38 mouse cellular contexts compared by ENCODE assay signal in genomic region chr14:26899490-26899889, GRCm38 (mm10). TPM values are rescaled to one million over a fixed set of nuclear protein-coding genes. Genes with fewer than 3 reads are reported as not detected.
"Had no signal": no experiment of that assay in that cellular context is flagged by ENCODE, and none has a peak within 500 bp of the region (broad histone marks: within the 10 kb centered on the region; RNA-seq: fewer than 3 reads in every experiment).

No protein-coding gene starts in this region.

- H3K27me3 ChIP-seq: heart, embryonic 13.5 days; heart, embryonic 15.5 days; hindbrain, embryonic 12.5 days; hindbrain, embryonic 13.5 days; hindbrain, embryonic 15.5 days; intestine, embryonic 15.5 days; kidney, embryonic 15.5 days had no signal

- H3K9me3 ChIP-seq: heart, embryonic 13.5 days; heart, embryonic 15.5 days; hindbrain, embryonic 10.5 days; hindbrain, embryonic 12.5 days; hindbrain, embryonic 13.5 days; hindbrain, embryonic 15.5 days; intestine, embryonic 15.5 days; kidney, embryonic 15.5 days had no signal

- H3K4me1 ChIP-seq: heart, embryonic 13.5 days; heart, embryonic 15.5 days; hindbrain, embryonic 12.5 days; hindbrain, embryonic 13.5 days; hindbrain, embryonic 15.5 days; intestine, embryonic 15.5 days; kidney, embryonic 15.5 days had no signal

- H3K27ac ChIP-seq: heart, embryonic 13.5 days; heart, embryonic 15.5 days; hindbrain, embryonic 10.5 days; hindbrain, embryonic 12.5 days; hindbrain, embryonic 13.5 days; hindbrain, embryonic 14.5 days; hindbrain, embryonic 15.5 days; hindbrain, postnatal 0 days; intestine, embryonic 15.5 days; kidney, embryonic 15.5 days; kidney, postnatal 0 days; layer of hippocampus, adult 2 months; left cerebral cortex, adult 2 months had no signal

- ATAC-seq: hindbrain, embryonic 16.5 days; hindbrain, postnatal 0 days; inflammation-experienced regulatory T-cells, adult 6 months; intestine, embryonic 15.5 days; intestine, embryonic 16.5 days; intestine, postnatal 0 days had no signal

- H3K9ac ChIP-seq: heart, embryonic 13.5 days; heart, embryonic 15.5 days; hindbrain, embryonic 12.5 days; hindbrain, embryonic 13.5 days; hindbrain, embryonic 14.5 days; hindbrain, embryonic 15.5 days; intestine, embryonic 15.5 days; kidney, embryonic 15.5 days had no signal

- H3K4me2 ChIP-seq: heart, embryonic 13.5 days; heart, embryonic 15.5 days; hindbrain, embryonic 12.5 days; hindbrain, embryonic 13.5 days; hindbrain, embryonic 14.5 days; hindbrain, embryonic 15.5 days; intestine, embryonic 15.5 days; kidney, embryonic 15.5 days had no signal

- DNase-seq: heart, postnatal 10 days; heart, postnatal 14 days; heart, postnatal 36 days; heart, postnatal 4 days; kidney, adult 11 months; kidney, adult 18-20 months; kidney, adult 2 months; kidney, adult 8-10 months; kidney, adult 9 months; kidney, postnatal 10 days; kidney, postnatal 14 days; kidney, postnatal 25 days; kidney, postnatal 36 days; kidney, postnatal 4 days; layer of hippocampus, adult 9-11 months; layer of hippocampus, postnatal 36 days had no signal

- H3K36me3 ChIP-seq: heart, embryonic 13.5 days; heart, embryonic 15.5 days; hindbrain, embryonic 10.5 days; hindbrain, embryonic 12.5 days; hindbrain, embryonic 13.5 days; hindbrain, embryonic 15.5 days; intestine, embryonic 15.5 days; kidney, embryonic 15.5 days had no signal

- H3K4me3 ChIP-seq: heart, embryonic 13.5 days; heart, embryonic 15.5 days; hindbrain, embryonic 10.5 days; hindbrain, embryonic 12.5 days; hindbrain, embryonic 13.5 days; hindbrain, embryonic 15.5 days; intestine, embryonic 15.5 days; kidney, embryonic 15.5 days; layer of hippocampus, adult 2 months; left cerebral cortex, adult 2 months had no signal

RNA-seq across cellular contexts. Expression of gene Asb14, which starts 5.1 kb away (rescaled TPM):
- total RNA-seq: hematopoietic stem cell, adult 5-6 weeks; hindbrain, postnatal 0 days; layer of hippocampus, adult 2 months; layer of hippocampus, postnatal 25 days; layer of hippocampus, postnatal 36 days; left cerebral cortex, adult 18-20 months; left cerebral cortex, adult 8-10 months had no signal
- polyA plus RNA-seq: hindbrain, embryonic 10.5 days; hindbrain, embryonic 12.5 days; intestine, embryonic 16.5 days; kidney, embryonic 15.5 days; large intestine, adult 2 months had no signal
